Mouse (Mus musculus) neural tube, embryonic 13.5 days (tissue): ENCODE results near the gene Trim30c. TPM values are rescaled to one million over a fixed set of nuclear protein-coding genes. Genes with fewer than 3 reads are reported as not detected.
A peak's percentile ranks its signal among the peaks of the same experiment; 100 is the strongest.
"Not testable (repeated sequence)": the region's sequence is repeated elsewhere in the genome, so short reads cannot be mapped to it uniquely, and the experiment has no call there.

Source experiments
- ATAC-seq: fragments of 200-750 bp; cut with Nextera tagmentation; 2 replicates; pipeline ENCODE4 v1.8.0; 2017; ENCODE audit warnings: low read depth, mild to moderate bottlenecking, moderate TSS enrichment, moderate library complexity
- H3K27ac ChIP-seq: fragments of 300-500 bp; sonication (generic); replicated peaks from 2 replicates; pipeline ENCODE4 v1.5.1; 2015; ENCODE audit warnings: moderate library complexity, mild to moderate bottlenecking, inconsistent platforms
- H3K27me3 ChIP-seq: fragments of 300-500 bp; sonication (generic); 2 replicates; pipeline ENCODE4 v1.6.1; 2015; ENCODE audit warnings: mild to moderate bottlenecking, inconsistent platforms
- H3K36me3 ChIP-seq: fragments of 300-500 bp; sonication (generic); 2 replicates; pipeline ENCODE4 v1.6.1; 2015; ENCODE audit warnings: mild to moderate bottlenecking, inconsistent platforms
- H3K4me1 ChIP-seq: fragments of 300-500 bp; sonication (generic); replicated peaks from 2 replicates; pipeline ENCODE4 v1.6.1; 2015; ENCODE audit warnings: inconsistent platforms
- H3K4me2 ChIP-seq: fragments of 300-500 bp; sonication (generic); 2 replicates; pipeline ENCODE4 v1.6.1; 2015; ENCODE audit warnings: inconsistent platforms, mild to moderate bottlenecking, moderate library complexity
- H3K4me3 ChIP-seq: fragments of 300-500 bp; sonication (generic); 2 replicates; pipeline ENCODE4 v1.5.1; 2015; ENCODE audit warnings: mild to moderate bottlenecking, inconsistent platforms
- H3K9ac ChIP-seq: fragments of 300-500 bp; sonication (generic); 2 replicates; pipeline ENCODE4 v1.6.1; 2015; ENCODE audit warnings: moderate library complexity, mild to moderate bottlenecking, inconsistent platforms
- H3K9me3 ChIP-seq: fragments of 300-500 bp; sonication (generic); 2 replicates; pipeline ENCODE4 v1.6.1; 2016; ENCODE audit warnings: inconsistent platforms
- WGBS: fragments of 180-500 bp; shearing (Covaris S2); methylation state at CpG from one replicate; pipeline ENCODE4 v1.1.7; 2015; 5-methylcytosine and 5-hydroxymethylcytosine counted together
- polyA plus RNA-seq: library from polyadenylated mRNA; unstranded; fragments of >200 nt; fragmentation: Nextera tagmentation; extraction: Ambion mirVana; gene quantifications from 2 replicates; pipeline ENCODE4 v1.2.1, GENCODE M21; 2015

Gene Trim30c
- polyA plus RNA-seq, result 0.25 TPM in 1 of 2 replicates, not detected in the other

DNA sequence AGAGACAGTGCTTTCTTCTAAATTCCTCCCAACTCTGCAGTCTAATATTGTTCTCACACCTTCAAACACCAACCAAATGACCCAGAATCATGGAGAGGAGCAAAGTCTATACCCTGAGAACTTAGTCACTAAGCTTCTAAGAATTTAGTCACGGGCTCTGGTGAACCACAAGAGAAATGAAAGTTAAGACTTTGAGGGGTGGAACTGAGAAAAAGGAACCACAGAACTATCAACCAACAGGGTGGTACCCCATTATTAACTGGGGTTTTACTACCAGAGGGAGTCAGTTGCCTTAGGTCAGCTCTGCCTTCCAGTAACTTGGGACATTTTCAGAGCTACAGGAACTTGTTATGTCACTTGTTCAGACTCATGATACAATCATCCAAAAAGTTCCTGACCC lies at the start of gene Trim30c:
TSS of gene Trim30c (minus strand) at position 140 of the 400 bp plus-strand sequence.
- Histone ChIP-seq H3K9ac (no peak within 1 kb of the TSS), H3K27me3 (no peaks in the 10 kb centered on the region), H3K4me2 (no peak within 1 kb of the TSS), H3K4me1 (no peaks in the 10 kb centered on the region), H3K27ac (no peak within 1 kb of the TSS), H3K36me3 (no peaks in the 10 kb centered on the region), H3K4me3 (no peak within 1 kb of the TSS), H3K9me3 (no peaks in the 10 kb centered on the region; the same call in 1 of the 2 replicates)
- ATAC-seq, result no peak
- WGBS, result 89% methylated on average over 1 of the region's 1 CpGs

DNA sequence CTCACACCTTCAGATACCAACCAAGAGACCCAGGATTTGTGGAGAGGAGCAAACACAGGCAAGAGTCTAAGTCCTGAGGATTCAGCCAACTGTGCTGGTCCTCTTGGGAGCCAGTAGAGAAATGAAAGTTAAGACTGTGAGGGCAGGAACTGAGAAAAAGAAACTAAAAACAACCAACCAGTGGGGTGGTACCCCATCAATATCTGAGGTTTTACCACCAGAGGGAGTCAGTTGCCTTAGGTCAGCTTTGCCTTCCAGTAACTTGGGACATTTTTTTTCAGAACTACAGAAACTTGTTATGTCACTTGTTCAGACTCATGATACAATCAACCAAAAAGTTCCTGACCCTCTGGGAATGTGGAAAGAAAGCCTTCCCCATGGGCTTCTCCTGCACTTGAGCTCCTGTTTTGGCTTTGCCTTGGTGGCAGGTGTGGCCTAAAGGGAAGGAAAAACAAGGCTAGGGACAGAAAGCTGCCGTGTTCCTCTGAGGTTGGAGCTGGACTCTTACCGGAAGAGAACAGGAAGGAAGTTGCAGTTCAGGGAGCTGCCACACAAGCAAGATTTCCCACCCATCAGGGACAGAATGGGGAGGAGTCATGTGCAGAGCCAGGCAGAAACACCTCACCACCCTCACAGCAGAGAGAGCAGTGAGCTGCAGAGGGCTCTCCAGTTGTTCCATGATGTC lies 45.5 kb upstream of the Trim30c start:
- Histone ChIP-seq H3K27me3 (no peaks in the 10 kb centered on the region), H3K9ac (no peak overlapping the region), H3K4me1 (no peaks in the 10 kb centered on the region), H3K9me3 (no peaks in the 10 kb centered on the region), H3K36me3 (no peaks in the 10 kb centered on the region), H3K27ac (no peak overlapping the region), H3K4me3 (no peak overlapping the region), H3K4me2 (no peak overlapping the region)
- no peak for ATAC-seq
- WGBS, result 70% methylated on average over 2 of the region's 2 CpGs

- Histone ChIP-seq H3K9me3 (no peaks in the 10 kb centered on the region; the same call in 1 of the 2 replicates), H3K9ac (no peak overlapping the region), H3K4me2 (no peak overlapping the region), H3K36me3 (no peaks in the 10 kb centered on the region), H3K27me3 (no peaks in the 10 kb centered on the region), H3K27ac (no peak overlapping the region), H3K4me3 (no peak overlapping the region), H3K4me1 (no peaks in the 10 kb centered on the region)
- ATAC-seq, result no peak
- 97% methylated on average over 3 of the region's 3 CpGs for WGBS
Measured at GRCm38 (mm10) chr7:104404460-104404950, 3.9 kb upstream of the Trim30c start.

GRCm38 (mm10) chr7:104401140-104401539 lies 503 bp upstream of the Trim30c start:
- Histone ChIP-seq H3K4me2 (no peak overlapping the region), H3K9ac (no peak overlapping the region), H3K27me3 (no peaks in the 10 kb centered on the region), H3K4me3 (no peak overlapping the region), H3K9me3 (no peaks in the 10 kb centered on the region; the same call in 1 of the 2 replicates), H3K27ac (no peak overlapping the region), H3K4me1 (no peaks in the 10 kb centered on the region), H3K36me3 (no peaks in the 10 kb centered on the region)
- ATAC-seq, result no peak

DNA sequence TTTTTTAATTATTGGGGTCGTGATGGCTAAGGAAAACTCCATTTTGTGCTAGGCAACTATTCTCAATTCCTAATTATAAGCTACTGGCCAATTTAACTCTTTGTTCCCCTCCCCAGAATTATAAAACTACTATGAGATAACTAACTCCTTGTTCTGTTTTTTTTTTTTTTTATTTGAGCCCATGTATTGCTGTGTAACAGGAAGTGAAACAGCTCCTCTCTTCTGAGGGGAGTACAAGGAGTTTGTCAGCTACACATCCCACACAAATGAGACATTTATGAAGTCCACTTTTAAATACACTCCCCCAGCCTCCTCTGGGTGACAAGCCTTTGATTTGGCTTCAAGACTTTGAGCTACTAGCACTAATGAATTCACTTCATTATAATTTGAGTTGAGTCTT lies 2.1 kb downstream of the Trim30c start:
- Histone ChIP-seq H3K4me3 (no peak overlapping the region), H3K9ac (no peak overlapping the region), H3K27me3 (no peaks in the 10 kb centered on the region), H3K4me2 (no peak overlapping the region), H3K27ac (no peak overlapping the region), H3K4me1 (no peaks in the 10 kb centered on the region), H3K36me3 (no peaks in the 10 kb centered on the region), H3K9me3 (no peaks in the 10 kb centered on the region)
- no peak for ATAC-seq
- WGBS, result 69% methylated on average over 1 of the region's 1 CpGs

GRCm38 (mm10) chr7:104369736-104370414 lies 30.8 kb downstream of the Trim30c start, which contains the start of gene Trim30b:
Gene Trim30b, minus strand, starts transcription at chr7:104369884.
- H3K4me2 ChIP-seq, result no peak within 1 kb of the TSS
- H3K4me3 ChIP-seq, result no peak within 1 kb of the TSS
- no peak within 1 kb of the TSS for H3K27ac ChIP-seq
- no peak within 1 kb of the TSS for H3K9ac ChIP-seq
- no peaks in the 10 kb centered on the region for H3K9me3 ChIP-seq
- WGBS, result 69% methylated on average over 1 of the region's 1 CpGs
- no peaks in the 10 kb centered on the region for H3K36me3 ChIP-seq
- no peak for ATAC-seq
- H3K4me1 ChIP-seq, result no peaks in the 10 kb centered on the region
- H3K27me3 ChIP-seq, result no peaks in the 10 kb centered on the region

GRCm38 (mm10) chr7:104366339-104366738 lies 34.3 kb downstream of the Trim30c start:
- Histone ChIP-seq H3K27me3 (no peaks in the 10 kb centered on the region), H3K27ac (no peak overlapping the region)
- no peak for ATAC-seq

GRCm38 (mm10) chr7:104353600-104353967 lies 47.1 kb downstream of the Trim30c start:
- H3K4me2 ChIP-seq, result peak overlapping the region; percentile 46; the same call in 1 of the 2 replicates
- no peaks in the 10 kb centered on the region for H3K36me3 ChIP-seq
- H3K4me3 ChIP-seq, result no peak overlapping the region
- H3K4me1 ChIP-seq, result peaks cover 6% of the 10 kb centered on the region; the same call in 1 of the 2 replicates
- no peak overlapping the region for H3K27ac ChIP-seq
- whole genome bisulfite sequencing, result 86% methylated on average over 2 of the region's 2 CpGs
- H3K9me3 ChIP-seq, result no peaks in the 10 kb centered on the region
- no peak for ATAC-seq
- no peak overlapping the region for H3K9ac ChIP-seq
- H3K27me3 ChIP-seq, result no peaks in the 10 kb centered on the region

More at GRCm38 (mm10) chr7:104366339-104366738, 34.3 kb downstream of the Trim30c start:
- Histone ChIP-seq H3K4me2 (no peak overlapping the region), H3K9me3 (no peaks in the 10 kb centered on the region), H3K4me1 (no peaks in the 10 kb centered on the region), H3K4me3 (no peak overlapping the region), H3K36me3 (no peaks in the 10 kb centered on the region), H3K9ac (no peak overlapping the region)

GRCm38 (mm10) chr7:104352717-104353599 lies 47.7 kb downstream of the Trim30c start, which contains the start of gene Trim12c:
Gene Trim12c, minus strand, starts transcription at chr7:104353362.
- Histone ChIP-seq H3K9ac (0 out of 2 replicates have a peak within 1 kb of the TSS, but pooled peaks have one; percentile 1), H3K27me3 (no peaks in the 10 kb centered on the region)
- ATAC-seq, result peak; percentile 94

DNA sequence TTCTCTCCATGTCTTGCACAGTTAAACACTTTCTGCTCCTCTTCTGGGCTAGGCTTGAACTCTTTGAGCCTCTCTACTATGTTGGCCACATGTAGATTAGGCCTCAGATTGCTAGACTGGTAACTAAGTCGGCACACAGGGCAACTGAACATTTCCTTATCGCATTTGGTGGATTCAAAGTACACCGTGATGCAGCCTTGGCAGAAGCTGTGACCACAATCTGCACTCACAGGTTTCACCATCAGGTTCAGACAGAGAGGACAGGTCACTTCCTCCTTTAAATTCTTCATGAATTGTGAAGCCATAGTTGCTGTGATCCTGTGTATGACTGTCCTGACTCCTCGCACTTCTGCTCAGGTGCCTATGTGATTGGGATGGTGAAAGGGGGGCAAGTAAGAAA lies 52.6 kb downstream of the Trim30c start:
- H3K27ac ChIP-seq, H3K4me3 ChIP-seq, H3K36me3 ChIP-seq, H3K27me3 ChIP-seq, H3K4me1 ChIP-seq, H3K9ac ChIP-seq, ATAC-seq, H3K4me2 ChIP-seq, H3K9me3 ChIP-seq: not testable (repeated sequence)
- 90% methylated on average over 4 of the region's 4 CpGs for WGBS

More at GRCm38 (mm10) chr7:104352717-104353599, 47.7 kb downstream of the Trim30c start, which contains the start of gene Trim12c:
- H3K9me3 ChIP-seq, result no peaks in the 10 kb centered on the region
- no peak within 1 kb of the TSS for H3K27ac ChIP-seq
- peak within 1 kb of the TSS; percentile 25 for H3K4me3 ChIP-seq
- no peaks in the 10 kb centered on the region for H3K36me3 ChIP-seq
- WGBS, result 12% methylated on average over 14 of the region's 14 CpGs
- peaks cover 6% of the 10 kb centered on the region; the same call in 1 of the 2 replicates for H3K4me1 ChIP-seq
- peak within 1 kb of the TSS; percentile 46 for H3K4me2 ChIP-seq

- not testable (repeated sequence) for H3K4me3 ChIP-seq, H3K4me2 ChIP-seq, H3K4me1 ChIP-seq, H3K9ac ChIP-seq, H3K27me3 ChIP-seq, H3K27ac ChIP-seq, ATAC-seq, H3K9me3 ChIP-seq, H3K36me3 ChIP-seq
- WGBS, result 93% methylated on average over 4 of the region's 4 CpGs
Measured at GRCm38 (mm10) chr7:104340744-104341143, 59.9 kb downstream of the Trim30c start.
